Mouse (Mus musculus) embryo, embryonic 11.5 days (tissue): ENCODE measurements around the gene Ppp1r13l.

Source experiments
- DNase-seq: peaks from one replicate; pipeline ENCODE4 v3.0.0-alpha.2; 2012; ENCODE audit warnings: low read depth, low spot score

The Ppp1r13l gene

DNA sequence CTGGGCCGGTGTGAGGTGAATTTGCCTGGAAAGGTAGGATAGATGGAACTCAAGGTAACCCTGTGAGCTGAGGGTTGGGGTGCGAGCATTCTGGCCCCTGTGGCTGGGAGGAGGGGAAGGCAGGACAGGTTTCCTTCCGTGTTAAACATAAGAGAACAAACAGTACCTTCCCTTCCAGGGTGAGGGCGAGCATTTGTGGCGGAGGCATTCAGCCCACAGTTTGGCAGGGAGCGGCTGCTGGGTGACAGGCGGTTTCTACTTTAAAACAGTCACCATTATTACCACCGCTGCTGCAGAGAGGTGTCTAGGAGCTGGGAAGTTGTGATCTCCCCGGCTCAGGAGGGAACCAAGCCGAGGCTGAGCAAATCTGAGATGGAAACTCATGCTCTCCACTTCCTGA, 22.4 kb upstream of the Ppp1r13l start:
- no peak for DNase-seq

DNA sequence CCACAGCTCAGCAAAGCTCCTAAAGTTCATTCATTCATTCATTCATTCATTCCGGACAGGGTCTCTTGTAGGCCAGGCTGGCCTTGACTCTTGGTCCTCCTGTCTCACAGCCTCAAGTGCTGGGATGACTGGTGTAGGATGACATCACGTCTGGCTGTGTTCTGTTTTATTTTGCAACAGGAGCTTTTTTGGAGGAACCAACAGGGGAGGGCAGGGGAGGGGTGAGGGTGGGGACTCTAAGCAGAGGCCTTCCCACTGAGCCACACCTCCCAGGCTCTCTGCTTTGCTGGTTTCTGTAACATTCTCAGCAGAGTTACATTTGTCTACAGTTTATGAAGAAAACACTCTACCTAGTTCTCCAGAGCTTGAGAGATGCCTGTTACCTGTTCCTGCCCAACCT, 21.5 kb upstream of the Ppp1r13l start:
- no peak for DNase-seq

DNA sequence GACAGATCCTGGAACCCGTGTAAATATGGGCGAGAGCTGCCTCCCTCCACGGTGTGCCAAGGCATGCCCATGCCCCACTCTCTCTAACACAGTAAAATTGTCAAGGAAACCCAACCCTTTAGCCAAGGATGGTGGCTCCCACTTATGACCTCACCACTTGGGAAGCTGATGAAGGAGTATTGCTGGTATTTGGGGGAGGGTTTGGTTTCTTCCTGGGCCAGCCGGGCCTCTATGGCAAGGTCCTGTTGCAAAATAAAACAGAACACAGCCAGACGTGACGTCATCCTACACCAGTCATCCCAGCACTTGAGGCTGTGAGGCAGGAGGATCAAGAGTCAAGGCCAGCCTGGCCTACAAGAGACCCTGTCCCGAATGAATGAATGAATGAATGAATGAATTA, 21.0 kb upstream of the Ppp1r13l start:
- no peak for DNase-seq

DNA sequence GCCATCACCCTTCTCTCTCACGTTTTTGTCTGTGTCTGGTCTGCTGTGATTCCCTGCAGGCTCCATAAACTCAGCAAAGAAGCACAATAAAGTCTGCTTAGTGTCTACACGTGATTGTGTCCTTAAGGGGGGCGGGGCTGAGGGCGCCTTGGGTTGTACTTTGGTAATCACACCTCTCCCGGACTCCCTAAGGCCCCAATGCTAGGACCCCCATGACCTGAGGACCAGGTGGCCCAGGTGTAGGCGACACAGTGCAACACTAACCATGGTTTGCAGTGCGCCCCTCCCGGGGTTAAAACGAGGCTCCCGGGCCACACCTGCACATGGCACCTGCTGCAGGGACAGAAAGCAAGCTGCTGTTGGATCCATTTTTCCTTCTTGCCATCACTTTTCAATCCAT, 18.3 kb upstream of the Ppp1r13l start:
- DNase-seq = no peak

DNA sequence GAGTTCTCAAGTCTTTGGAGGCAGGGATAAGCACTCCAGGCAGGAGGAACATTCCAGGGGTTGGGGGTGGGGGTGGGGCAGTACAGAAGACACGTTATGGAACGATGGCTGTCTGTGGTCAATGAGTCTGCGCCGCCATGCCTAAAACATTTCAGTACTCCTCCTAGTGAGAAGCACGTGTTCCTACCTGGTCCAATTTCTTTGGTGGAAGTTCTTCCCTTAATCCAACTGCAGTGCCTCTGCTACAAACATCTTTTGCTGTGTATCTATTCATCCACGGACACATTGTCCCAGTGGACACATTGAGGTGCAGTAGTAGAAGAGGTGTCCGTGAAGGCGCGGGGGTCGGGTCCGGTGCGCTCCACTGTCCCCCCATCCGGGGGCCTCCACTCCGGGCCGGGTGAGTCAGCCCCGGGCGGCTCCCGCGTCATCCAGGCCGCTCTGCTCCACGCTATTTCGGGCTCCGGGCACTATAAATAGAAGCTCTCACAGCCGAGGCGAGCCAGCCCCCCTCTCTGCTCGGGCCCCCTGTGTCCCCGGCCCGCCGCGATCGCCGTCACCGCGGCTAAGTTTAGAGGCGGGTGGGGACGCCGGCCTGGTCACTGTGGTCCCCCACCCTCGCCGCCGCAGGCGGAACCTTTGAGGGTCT, 17.7 kb upstream of the Ppp1r13l start:
- no peak for DNase-seq

DNA sequence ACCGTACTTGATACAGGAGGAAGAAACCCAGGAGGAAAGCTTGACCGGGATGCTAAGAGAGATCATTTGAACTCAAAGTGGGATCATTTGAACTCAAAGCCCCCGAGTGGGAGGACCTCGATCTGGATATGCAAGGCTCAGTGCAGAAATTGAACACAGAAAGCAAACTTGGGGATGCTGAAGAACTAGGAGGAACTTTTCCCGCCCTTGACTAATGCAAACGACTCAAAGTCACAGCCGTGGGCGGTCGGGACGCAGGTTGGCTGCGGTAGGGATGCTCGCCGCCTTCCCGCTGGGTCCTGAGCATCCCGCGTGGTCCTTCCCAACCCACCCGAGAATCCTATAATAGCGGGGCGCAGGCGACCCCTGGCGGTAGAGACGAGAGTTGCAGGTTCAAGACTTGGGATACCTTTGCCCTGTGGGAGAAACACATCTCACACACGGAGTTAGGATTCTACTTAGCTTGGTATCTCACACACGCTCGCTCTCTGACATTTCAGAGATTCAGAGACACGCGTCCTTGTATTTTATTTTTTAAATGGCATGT, 17.0 kb upstream of the Ppp1r13l start:
- no peak for DNase-seq

DNA sequence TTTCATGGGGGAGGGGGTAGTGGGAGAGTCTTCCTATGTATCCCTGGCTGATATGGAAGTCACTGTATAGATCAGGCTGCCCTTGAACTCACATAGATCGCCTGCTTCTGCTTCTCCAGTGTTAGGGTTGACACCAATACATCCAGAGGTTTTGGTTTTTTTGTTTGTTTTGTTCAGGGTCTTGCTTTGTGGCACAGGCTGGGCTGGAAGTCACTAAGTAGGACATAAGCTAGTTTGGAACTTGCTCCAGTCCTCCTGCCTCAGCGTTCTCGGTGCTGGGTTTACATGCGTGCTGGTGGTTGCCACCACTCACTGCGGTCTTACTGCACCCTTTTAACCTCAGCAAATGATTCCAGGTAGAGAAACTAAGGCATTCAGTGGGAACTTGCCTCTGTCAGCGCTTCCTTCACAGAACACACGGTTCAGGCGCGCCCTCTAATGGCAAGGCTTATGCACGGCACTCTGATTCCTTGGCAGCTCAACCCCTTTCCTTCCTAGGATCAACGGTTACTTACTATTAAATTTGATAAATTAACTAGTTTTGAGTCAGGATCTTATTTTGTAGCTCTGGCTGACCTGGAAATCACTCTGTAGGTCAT, 16.2 kb upstream of the Ppp1r13l start:
- DNase-seq = no peak

DNA sequence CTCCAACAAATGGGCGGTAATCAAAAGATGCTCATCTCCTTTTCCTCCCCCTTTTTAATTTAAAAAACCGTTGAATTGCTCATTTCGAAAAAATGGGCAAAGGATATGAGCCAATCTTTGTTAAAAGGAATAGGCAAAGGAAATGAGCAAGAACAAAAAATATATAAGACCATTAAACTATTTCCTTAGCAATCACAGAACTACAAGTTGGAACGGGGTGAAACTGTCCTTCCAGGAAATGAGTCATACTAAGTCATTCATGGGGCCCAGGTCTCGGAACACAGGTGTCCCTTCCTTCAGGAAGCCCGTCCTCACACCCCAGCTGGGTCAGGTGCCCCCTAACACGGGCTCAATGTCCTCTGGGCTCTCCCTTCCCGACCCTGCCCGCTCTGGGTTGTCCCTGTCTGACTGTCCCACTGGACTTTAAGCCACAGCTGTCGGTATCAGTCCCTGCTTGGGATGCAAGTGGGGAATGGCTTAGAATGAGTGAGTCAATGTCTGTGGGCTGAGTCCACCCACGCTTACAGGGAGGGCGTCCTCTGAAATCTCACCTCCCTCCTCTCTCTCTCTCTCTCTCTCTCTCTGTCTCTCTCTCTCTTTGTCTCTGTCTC, 15.2 kb upstream of the Ppp1r13l start, which contains the start of gene Ercc1:
Gene Ercc1, plus strand, starts transcription at position 542 of the 611 bp plus-strand sequence.
- DNase-seq = no peak

DNA sequence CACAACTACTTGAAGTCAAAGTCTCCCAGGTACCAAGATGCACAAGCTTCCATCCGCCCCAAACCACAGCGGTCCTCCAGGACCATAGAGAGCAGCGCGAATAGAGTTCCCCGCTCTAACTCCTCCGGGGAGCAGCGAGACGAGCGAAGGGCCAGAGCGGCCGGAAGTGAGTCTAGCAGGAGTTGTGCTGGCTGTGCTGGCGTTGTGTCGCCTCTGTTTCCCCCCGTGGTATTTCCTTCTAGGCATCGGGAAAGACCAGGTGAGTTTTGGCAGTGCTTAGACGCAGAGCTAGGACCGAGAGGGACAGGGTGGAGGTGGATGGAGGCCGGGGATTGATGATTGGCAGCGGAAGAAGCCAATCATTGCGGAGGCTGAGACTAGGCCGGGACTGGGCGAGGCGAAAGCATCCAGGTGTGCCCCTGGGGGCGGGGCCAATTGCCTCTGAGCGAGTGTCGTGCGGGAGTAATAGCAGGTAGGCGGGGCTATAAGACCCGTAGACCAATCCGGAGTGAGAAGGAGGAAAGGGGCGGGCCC, 14.5 kb upstream of the Ppp1r13l start:
- peak; percentile 97 for DNase-seq

DNA sequence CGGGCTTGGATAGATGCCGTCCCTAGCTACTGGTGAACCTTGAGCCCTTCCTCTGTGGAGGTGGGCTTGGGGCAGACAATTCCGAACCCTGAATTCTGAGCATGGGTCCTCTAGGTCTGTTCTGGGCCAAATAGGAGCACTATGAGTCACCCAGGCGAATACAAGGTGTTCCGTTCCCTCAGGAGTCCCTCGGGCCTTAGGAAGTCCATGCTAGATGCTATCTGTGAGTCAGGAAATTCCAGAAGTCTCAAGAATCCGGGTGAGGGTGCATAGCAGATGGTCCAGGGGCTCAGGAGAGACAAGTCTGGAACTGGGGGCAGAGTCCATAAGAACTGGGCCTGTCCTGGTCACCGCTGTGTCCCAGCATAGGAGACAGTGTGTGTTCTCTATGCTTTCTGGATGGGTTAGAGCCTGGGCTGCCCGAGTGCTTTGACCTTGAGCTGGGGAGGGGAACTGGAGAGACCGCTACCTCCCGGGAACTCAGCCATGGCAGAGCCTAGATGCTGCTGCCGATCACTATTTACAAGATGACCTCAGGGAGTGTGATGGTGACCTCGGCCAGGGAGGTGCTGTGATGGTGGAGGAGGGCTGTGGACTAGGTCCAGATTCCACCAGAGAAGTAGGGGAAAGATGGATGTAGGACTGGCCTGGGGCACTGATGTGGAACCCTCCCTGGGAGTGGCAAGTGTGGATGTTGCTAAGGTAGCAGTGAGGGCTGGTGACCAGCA, 10.2 kb upstream of the Ppp1r13l start:
- no peak for DNase-seq

DNA sequence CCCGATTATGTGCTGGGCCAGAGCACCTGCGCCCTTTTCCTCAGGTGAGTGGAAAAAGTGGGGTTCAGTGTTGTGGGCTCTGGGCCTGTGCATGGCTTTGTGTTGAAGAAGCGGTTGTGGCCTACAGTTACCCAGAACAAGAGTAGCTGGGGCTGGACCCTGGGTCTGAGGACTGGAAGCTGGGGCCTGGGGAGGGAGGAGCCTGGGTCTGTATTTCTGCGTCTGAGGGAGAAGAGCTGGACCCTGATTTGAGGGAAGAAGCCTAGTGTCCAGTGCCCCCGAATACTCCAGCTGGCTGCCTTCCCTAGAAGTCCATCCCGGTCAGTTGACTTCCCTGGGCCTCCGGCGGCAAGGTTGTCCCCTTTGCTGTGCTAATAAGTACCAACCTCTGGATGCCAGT, 9.3 kb upstream of the Ppp1r13l start:
- no peak for DNase-seq

DNA sequence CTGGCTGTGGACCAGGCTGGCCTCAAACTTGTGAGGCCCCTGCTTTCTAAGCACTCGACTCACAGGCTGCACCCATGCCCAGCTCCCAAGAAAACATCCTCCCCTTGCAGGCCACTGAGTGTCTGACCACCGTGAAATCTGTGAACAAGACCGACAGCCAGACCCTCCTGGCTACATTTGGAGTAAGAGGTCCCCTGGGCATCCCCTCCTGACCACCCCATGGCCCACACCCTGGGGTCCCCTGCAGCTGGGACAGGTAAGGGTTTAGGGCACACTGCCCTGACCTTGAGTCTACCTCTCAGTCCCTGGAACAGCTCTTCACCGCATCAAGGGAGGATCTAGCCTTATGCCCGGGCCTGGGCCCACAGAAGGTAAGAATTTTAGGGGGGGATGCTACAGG, 4.6 kb upstream of the Ppp1r13l start:
- DNase-seq = no peak

DNA sequence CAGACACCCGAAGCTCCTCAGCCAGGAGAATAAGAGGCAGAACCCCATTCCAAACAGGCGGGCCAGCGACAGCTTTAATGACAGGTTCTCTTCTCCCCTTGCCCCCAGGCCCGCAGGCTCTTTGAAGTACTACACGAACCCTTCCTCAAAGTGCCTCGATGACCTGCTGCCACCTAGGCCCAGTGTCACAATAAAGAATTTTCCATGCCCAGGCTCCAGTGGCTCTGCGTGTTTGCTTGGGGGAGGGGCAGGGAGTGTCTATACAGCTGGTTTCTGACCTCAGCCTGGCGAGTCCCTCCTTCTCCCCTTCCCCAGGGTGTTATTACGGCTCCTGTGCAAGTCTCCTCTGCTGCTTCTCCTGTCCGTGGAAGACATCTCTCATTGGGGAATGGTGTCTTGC, 3.2 kb upstream of the Ppp1r13l start:
- no peak for DNase-seq

DNA sequence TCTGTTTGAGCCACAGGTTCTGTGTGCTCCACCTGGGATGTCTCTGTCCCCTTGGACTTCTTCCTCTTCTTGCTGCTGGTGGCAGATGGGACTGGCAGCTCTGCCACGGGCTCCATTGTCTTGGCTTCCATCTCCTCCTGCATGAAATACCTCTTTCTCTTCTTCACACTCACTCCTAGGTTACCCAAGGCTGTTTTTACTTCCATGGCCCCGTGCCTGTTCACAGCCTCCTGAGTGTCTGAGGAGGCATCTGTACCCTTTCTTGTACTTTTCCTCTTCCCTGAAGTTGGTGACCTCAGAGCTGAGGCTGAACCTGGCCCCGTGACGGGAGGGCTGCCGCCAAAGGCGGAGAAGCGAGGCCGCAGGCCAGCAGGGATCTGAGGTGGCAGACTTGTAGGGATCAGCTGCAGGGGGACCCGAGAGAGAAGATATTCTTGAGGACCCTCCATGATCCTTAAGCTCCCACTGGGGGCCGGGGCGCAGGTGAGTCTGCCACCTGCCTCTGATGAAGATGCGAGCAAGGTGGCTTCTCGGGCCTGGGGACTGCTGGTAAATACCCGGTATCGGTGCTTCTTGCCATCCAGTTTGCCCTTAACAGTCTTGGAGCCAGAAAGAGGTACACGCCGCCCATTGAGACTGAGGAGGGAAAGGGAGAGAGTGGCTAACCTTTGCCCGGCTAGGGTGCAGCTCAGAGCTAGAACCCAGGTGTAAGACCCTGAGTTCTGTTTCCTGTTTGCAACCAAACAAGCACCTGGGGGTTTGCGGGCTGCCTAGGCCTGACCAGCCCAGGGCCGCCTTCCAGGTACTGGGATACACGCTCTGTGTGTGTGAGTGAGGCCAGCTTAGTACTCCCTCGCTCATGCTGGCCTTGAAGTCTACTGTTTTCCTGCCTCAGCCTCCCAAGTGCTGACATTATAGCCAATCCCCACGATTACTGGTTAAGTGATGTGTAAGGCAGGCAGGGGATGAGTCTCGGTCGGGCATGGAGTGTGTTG, 1.9 kb upstream of the Ppp1r13l start:
- DNase-seq = no peak

DNA sequence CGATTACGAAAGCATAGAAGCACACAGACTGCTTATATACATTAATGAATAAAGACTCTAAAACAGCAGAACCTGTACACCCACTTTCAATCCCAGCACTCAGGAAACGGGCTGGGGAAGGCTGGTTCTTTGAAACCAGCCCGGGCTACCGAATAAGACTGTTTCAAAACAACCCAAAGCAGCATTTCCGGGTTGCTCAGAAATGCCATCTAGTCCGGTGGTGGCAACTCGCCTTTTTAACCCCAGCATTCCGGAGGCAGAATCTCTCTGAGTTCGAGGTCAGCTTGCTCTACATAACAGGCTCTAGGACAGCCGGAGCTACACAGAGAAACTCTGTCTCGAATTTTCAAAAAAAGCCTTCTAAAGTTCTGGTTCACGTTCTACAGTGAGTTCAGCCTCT, 915 bp upstream of the Ppp1r13l start:
- DNase-seq = no peak

DNA sequence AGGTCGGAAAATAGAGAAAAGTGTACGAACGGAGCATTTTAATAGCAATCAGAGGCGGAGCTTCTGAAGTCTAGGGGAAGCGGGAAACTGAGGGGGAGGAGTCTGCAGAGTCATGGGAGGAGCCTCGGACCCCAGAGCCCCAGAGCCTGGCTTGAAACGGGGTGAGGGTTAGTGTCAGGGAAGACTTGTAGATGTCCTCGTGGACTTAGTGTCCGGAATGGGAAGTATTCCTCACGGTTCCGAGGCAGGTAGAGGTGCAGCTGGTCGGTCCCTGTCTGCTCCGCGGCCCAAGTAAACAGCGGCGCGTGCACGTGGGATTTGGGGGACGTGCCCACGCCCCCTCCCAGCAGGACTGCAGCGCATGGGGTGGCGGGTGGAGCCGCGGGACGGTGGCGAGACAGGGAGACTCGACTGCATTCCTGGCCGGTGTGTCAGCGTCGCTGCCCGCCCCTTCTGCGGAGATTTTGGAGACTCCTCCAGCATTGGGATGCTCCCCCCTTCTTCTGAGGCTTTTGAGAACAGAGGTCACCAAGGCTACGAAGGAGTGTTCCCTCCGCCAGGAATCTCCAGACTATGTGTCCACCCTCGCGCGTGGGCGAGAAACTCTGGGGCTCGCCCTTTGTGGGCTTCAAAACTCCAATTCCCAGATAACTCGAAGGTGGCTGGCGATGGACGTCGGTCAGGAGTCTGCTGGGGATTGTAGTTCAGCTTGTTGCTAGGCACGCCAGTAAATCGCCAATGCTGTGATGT, 518 bp downstream of the Ppp1r13l start:
- DNase-seq = peak; percentile 76

DNA sequence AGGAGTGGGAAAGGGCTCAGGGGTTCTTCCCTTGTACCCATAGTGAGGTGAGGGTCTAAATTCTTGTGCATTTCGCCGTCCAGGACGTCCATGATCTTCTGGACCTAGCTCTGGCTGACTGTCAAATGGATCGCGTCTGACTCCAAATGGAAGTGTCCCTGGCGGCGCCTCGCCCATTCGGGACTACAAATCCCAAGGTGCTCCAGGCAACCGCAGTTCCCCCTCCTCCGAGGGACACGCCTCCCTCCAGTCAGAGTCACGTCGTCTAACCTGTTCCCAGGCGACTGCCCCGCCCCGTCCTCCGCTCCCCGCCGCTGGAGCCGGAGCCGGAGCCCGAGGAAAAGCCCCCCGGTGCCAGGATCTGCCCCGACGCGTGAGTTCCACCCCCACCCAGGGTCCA, 1.4 kb downstream of the Ppp1r13l start:
- peak; percentile 74 for DNase-seq

DNA sequence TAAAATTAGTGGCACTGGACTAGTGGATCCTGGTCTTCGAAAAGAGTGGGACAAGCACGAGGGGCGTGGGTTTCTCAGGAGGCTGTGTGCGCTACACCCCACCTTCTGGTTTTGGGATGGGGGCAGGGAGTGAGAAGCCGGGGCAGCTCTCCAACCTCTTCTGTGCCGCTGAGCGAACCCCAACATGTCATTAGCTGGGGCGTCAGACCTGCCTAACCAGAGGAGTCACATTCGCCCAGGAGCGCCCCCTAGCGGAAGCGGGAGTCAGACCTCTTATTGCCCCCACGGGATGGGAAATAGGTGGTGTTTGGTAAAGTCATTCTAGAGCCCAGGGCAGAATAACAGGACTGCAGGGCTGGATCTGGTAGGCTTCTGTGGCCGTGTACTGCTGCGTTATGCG, 2.2 kb downstream of the Ppp1r13l start:
- no peak for DNase-seq

DNA sequence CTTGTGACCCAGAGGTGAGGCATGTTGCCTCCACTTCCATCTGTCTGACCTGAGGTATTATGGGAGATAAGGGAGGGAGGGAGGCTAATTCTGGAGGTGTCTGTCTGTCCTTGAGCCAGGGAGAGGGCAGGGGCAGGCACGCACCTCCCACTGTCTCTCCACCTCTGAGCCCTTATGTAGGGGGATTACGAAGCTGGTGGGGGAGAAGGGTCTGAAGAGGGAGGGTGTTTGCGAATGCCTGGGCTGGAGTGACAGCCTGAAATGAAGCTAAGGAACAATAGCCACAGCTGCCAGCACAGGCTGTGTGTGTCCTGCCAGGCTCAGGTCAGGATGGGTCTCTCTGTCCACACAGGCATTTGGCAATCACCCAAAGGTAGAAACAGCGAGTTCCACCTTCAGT, 2.7 kb downstream of the Ppp1r13l start:
- no peak for DNase-seq

DNA sequence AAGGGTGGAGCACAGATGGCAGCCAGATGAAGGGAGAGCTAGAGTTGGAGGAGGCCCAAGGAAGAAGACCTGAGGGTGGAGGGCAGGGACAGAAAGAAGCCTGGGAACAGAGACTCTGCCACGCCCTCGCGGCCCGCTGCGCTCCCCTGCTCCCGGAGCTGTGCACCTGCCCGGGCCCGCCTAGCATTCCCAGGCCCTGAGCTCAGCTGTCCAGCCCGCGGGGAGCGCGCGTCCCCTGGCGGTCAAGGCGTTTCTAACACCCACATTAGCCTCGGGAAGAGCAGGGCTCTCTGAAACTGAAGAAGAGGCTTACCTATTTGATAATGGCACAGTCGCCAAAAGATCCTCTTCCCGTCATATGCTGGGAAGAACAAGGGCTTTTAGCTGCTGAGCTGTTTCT, 4.3 kb downstream of the Ppp1r13l start:
- no peak for DNase-seq
